Mouse (Mus musculus) forelimb bud, embryonic 11.5 days (tissue): Measurements from ENCODE around the gene Wnt2b.

Experiments
- DNase-seq: peaks from one replicate; pipeline ENCODE4 v3.0.0-alpha.2; 2012; ENCODE audit warnings: low read depth, low spot score

Wnt2b gene

DNA sequence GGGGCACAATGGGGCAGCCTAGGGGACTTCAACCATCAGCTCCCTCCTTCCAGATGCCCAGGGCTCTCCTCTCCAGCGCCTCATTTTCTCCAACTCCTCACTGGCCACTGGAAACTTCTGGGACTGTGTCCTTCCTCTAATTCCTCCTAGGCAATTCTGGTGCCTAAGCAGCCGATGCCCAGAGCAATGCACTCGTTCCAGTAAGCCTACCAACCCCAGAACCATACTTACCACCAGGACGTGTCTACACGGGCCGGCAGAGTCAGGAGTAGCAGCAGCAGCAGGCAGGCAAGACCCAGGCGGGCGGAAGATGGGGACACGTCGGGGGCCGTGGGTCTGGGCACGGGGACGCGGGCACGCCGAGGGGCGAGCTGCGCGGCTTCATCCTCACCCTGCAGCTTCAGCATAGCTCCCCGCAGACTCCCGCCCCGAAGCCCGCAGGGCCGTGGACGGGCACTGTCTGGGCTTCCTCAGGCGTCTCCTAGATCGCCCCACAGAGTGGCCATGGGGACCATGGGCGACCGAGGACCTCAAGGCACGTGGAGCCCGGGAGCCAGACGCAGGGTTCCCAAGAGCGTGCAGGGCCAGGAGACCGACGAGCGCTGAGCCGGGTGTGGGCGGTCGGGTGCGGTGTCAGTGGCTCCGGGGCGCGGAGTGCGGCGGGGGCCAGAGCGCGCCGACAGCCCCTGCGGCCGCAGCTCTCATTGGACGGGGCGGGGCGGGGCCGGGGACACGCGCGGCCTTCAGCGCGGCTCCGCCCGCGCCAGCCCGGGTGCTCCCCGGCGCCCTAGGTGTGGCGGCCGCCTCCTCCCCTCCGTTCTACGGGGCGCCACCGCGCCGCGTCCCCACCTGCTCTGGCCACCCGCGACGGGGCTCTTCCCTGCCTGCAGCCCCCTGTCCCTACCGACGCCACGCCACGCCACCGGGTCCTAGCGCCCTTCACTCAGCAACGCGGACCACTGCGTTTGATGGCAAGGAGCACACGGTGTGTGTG, at the start of gene Wnt2b:
Gene Wnt2b, minus strand, starts transcription at position 856 of the 994 bp plus-strand sequence.
- no peak for DNase-seq

DNA sequence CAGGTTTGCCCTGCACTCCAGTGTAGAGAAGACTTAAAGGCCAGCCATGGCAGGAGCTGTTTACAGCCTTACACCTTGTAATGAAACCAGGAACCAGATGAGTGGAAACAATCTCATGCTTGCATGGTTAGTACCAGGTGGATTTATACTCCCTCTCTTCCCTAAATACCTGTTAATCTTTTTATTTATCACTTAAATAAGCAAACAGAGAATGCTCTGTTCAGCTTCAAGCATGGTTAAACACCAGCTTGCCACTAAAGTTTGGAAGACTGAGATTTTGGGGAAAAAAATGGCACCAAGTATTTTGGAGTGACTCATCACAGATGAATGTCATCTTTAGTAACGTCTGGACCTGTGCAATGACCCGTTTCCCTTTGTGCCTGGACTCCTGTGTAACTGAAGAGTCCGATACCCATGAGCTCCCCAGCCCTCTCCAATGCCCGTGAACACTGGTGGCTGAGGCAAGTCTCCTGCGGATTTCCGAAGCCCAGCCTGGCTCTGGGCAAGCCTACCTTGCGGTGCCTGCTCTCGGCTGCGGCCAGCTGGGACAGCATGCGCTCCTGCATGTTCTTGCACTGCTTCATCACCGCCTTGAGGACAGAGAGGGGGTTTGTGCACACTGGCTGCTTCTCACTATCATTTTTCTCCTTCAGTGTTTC, 49.1 kb upstream of the Wnt2b start:
- DNase-seq, result no peak

DNA sequence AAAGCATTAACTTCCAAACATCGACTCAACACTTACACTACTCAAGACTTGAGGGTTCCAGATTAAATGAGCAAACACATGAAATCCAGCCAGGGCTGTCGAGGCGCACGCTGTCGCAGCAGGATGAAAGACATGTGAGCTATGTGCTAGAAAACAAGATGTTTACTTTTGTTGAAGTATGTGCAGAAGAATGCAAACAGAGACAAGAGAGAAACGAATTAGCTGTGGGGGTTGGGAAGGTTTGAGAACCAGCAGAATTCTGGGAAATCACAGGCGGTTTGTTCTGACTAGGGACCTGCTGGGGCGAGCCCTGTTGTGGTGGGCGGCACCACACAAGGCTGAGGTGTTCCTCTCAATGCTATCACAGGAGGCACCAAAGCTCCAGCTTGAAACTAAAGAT, 46.3 kb upstream of the Wnt2b start:
- no peak for DNase-seq

DNA sequence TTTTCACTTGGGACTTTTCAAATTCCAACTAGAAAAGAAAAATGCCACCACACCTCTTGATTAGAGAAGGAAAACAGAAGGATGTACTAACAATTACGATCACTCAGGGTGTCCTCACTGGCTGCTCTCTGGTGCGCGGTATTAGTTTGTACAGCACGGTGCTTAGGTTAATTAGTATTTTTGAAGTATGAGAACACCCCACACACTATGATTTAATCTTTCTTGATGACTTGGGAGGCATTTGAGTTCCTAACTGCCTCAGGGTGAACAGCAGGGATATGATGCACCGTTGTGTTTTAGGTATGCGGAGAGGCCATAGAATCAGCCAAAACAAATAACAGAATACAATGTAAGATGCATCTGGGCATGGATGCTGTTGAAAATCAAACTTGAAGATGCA, 44.4 kb upstream of the Wnt2b start:
- DNase-seq, result no peak

DNA sequence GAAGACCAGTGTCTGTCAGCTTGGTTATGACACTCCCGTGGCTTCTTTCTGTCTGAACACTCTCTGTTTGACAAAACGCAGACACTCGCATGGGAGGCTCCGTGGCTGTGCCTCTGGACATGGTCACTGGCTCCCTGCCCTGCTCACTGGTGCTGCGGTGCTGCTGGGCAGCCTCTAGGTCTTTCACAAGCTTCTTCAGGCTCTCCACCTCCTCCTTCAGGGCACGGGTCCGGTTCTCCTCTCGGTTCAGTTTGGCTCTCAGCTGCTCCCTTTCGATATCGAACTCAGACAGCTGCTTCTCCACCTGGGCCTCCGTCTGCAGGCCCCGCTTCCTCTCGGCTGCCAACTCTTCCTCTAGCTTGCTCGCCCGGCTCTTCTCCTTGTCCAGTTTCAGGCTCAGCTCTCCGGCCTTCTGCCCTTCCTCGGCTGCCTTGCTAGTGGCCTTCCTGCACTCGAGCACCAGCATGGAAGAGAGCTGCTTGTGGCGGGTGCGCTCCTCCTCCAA, 43.9 kb upstream of the Wnt2b start:
- no peak for DNase-seq

DNA sequence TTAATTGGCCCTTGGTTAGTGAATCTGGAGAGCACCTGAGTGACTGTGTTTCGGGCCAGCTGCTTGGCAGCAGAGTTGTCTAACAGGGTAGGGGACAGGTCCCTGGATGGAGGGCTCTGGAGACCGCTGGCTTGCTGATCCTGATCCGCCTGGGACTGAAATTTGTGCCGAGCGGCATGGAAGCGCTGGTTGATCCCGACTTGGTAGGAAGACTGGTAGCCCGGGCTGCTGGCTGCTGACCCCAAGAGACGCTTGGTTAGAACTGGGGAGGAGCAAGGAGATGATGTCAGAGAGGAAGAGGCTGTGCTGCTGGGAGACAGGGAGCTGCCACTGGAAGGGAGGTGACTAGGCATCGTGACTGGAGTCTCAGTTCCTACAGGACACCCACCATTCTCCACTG, 43.3 kb upstream of the Wnt2b start:
- DNase-seq, result no peak

DNA sequence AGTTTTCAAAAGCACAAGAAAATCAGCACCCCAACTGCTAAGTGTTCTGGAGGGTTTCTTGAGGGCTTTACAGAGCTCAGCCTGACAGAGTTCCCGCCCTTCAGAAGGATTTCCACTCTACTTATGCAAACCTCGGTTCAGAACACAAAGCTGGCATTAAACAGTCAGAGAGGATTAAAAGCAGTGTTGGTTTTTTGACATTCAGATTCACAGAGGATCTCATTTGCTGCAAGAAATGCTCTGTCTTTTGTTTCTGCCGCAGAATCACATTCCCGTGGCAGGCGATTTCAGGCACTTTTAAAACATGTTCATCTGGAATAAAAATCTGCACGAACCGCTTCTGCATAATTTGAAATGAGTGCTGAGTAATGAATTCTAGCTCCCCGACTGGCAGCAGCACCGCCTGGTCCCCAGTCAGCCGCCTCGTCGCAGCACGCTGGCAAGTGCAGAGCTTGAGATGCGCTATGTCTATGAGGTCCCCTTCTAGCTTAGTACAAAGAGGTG, 42.3 kb upstream of the Wnt2b start:
- DNase-seq, result no peak

DNA sequence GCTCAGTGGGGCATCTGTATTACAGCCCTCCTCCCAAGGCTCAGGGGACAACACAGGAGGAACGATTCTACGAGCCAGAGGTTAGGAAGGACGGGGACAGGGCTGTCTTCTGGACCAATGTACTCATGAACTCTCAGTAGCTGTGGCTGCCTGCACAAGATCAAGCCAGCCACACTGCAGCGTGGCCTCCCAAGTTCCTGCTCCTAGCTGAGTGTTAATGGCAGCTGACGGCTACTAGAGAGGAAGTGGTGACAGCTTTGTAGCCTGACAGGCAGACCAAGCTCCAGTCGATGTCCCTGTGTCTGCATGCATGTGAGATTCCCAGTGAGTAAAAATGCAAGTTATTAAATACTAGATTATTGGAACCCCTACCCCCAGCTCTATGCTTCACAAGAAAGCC, 39.7 kb upstream of the Wnt2b start:
- DNase-seq, result no peak

DNA sequence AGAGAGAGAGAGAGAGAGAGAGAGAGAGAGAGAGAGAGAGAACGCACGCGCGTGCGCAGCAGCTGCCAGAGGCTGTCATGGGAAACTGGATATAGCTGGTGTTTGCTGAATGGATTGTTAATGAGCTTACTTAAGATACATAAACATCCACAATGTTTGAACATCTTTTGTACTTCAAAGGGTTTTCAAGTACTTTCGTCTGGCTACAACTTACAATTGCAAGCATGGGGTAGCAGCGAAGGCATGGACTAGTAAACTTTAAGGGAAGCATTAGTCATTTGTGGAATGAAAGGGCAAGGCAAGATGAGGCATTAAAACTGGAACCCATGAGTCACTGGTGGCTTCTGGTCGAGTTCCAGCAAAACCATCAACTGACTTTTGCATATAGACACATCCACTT, 38.8 kb upstream of the Wnt2b start:
- no peak for DNase-seq

DNA sequence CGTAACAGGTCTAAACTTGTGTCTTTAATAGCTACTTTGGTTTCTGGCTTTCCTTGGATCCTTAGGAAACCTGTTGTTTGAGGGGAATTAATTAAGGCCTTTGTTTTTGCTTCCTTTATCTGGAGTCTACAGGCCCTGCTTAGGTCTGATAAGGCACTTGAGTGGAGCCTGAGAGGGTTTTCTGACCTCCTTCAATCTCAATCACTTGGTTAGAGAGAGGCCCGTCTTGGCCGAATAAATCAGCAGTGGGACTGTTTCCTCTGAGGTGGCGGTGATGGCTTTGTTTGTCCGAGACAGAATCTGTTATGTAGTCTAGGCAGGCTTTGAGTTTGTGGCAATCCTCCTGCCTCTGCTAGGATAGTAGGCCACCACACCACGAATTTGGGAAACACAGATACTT, 35.8 kb upstream of the Wnt2b start:
- DNase-seq, result no peak

DNA sequence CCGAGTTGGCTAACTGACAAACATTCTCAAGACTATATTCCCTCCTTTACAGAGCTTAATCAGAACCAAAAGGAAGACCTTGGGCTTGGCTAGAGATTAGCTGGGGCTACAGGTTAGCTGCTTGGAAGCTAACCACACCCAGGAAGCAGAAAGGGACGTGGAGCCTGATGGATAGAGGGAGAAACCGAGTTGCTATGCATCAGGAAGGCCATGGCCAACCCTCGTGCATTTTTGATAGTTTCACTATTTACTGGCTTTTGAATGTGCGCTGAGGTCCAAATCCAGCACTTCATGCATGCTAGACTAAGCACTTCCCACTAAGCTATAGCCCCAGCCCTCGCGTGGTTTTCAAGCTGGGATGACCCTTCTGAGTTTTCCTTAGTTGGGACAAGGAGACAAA, 34.0 kb upstream of the Wnt2b start:
- no peak for DNase-seq

DNA sequence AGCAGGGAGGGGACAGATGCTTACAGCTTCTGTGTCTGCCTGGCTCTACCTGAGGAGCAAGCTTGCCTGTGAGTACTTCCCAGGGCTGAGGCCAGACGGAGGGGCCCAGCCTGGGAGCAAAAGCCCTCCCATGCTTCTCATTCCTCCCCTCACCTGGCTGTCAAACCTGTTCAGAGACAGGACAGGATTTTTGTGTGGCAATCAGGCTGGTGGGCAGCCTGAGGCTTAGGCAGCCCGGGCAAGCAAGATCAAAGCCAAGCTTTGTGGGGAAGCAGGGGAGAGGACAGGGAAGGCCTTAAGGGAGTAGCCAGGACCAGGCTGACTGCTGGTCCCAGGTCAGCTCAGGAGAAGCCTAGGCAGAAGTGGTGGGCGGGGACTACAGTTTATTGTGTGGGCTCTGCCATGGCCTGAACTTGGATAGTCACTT, 32.7 kb upstream of the Wnt2b start:
- no peak for DNase-seq

DNA sequence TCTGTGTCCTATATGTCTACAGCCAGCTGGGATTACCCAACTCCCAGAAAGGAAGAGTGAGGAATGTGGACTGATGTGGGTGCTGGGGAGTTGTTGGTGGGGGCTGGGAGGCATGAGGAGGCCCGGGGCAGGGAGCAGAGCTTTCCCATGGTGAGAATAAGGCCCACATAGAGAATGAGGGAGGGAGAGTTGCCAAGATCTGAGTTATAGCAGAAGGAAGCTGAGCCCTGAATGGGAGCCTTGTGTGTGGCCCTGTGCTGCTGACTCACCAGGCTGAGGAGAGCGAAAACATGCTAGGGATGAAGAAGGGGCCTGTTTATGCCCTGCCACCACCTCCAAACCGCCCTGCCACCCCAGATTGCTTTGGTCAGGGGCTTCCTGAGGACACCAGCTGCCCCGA, 32.1 kb upstream of the Wnt2b start:
- no peak for DNase-seq

DNA sequence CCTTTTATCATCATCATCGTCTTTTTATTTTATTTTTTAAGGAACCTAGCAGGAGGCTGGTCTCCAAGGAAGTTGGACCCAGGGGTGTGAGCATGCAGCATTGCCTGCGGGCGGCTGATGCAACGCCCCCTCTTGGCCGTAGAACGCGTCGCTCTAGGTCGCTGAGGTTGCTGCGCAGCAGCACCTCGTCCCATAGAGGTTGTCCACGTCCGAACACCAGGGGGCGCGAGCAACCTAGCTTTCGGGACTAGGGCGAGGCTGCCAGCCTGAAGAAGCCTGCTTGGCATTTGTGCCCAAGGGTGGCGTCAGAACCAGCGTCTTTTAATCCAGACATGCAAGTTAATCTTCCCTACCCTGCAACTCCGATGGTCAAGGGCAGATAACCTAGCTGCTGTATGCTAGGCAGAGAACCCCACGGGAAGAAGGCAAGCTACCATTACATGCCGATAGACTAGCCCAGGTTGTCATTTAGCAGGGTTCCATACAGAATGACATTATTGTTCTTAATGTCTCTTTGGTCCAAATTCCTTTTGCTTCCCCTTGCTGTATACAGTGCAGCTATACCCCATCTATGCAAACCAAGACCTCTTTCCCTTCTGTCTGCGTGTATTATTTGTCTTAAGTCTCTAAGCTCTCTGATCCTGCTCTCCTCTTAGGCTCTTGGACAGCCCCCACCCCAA, 31.1 kb upstream of the Wnt2b start:
- DNase-seq, result peak; percentile 87

DNA sequence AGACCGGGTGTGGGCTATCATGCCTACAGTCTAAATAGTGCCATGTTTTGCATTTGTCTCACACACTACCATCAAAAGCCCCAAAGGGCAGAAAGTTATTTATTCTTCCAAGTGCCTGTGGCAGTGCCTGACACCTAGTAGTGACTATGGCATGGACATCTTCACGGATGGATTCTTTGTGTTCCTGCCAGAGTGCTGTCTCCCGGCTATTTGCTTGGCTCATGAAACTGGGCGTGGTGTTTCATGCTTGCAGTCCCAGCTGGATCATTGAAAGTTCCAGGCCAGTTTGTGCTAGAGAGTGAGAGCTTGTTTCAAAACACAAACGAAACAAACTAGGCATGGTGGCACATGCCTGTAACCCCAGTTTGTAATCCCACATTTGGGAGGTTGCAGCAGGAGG, 30.0 kb upstream of the Wnt2b start:
- DNase-seq, result no peak

DNA sequence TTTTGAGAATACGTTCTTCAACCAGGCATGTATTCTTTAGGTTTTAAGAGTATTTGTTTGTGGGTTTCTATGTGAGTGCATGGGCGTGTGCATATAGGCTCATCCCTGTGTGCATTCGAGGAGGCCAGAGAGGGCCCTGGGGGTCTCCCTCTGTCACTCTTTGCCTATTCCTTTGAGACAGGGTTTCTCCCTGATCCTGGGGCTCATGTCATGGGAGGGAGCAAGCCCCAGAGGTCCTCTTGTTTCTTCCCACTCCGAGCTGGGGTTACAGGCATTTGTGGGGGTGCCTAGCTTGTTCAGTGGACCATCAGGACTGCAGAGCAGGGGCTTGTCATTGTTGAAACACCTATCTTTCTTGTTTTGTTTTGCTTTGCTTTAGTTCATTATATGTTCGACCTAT, 26.2 kb upstream of the Wnt2b start:
- no peak for DNase-seq

DNA sequence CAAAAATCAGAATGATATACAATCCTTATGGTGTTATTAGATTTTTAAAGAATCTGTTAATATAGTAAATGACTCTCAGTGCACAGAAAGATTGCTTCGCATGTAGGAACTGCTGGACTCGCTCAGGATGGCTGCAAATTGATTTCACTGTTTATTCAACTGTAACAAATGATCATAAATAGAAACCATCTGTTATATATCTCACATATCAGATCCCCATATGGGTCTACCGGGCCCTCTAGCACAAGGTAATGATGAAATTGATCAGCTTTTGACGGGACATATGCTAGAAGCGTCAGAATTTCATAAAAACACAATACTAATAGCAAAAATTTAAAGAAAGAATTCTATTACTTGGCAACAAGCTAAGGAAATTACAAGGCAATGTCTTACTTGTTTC, 18.0 kb upstream of the Wnt2b start:
- no peak for DNase-seq

DNA sequence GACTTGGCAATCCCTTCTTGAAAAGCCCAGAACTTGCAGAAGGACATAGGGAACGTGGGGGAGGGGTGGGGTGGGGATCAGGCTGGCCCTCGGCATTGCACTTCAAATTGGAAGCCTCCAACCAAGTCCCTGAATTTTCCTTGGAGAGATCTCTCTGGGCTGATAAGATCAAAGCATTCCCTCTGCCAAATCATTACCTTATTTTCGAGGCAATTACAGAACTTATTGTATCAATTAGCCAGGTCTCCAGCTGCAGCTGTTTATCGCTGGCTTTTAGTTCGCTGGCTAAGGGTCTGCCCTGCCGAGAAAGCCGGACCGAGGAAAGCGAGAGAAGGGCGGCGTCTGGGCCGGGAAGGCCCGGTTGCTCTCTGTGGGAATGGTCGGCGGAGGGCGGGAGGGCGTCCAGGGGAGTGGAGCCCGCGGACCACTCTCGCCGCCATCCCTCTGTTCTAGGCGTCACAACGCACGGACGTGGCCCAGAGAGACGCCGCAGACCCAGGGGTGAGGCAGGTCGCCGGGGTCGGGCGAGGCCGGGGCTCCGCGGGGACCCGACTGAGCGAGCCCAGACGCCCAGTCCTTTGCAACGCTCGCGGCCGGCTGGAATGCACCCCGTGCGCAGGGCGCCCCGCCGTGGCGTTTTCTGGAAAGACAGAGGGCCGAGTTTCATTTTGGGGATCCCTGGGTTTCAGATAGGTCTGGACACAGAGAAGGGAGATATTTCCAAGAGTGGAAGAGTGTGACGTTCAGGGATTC, 6.0 kb upstream of the Wnt2b start:
- DNase-seq, result peak; percentile 80

DNA sequence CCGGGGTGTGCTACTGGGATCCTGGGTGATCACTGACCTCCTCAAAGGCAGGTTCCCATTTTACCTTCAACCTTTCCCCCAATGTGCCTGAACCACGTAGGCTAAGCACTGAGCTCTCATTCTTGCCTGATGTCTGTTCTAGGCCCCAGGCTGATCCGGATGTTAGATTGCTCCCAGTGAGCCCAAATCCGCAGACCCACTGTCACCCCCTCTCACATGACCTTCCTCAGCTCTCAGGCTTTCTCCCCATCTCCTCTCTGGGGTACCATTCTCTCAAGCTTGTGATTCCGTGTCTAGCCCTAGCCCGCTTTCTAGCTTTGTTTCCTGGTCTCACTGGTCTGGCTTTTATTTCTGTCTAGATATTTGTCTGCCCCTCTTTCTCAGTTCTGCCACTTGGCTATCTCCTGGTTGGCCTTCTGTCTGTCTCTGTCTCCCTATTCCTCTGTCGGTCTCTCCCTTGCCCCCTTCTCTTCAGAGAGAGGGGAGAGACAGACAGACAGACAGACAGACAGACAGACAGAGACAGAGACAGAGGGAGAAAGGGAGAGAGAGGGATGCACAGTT, 4.4 kb upstream of the Wnt2b start:
- DNase-seq, result no peak

DNA sequence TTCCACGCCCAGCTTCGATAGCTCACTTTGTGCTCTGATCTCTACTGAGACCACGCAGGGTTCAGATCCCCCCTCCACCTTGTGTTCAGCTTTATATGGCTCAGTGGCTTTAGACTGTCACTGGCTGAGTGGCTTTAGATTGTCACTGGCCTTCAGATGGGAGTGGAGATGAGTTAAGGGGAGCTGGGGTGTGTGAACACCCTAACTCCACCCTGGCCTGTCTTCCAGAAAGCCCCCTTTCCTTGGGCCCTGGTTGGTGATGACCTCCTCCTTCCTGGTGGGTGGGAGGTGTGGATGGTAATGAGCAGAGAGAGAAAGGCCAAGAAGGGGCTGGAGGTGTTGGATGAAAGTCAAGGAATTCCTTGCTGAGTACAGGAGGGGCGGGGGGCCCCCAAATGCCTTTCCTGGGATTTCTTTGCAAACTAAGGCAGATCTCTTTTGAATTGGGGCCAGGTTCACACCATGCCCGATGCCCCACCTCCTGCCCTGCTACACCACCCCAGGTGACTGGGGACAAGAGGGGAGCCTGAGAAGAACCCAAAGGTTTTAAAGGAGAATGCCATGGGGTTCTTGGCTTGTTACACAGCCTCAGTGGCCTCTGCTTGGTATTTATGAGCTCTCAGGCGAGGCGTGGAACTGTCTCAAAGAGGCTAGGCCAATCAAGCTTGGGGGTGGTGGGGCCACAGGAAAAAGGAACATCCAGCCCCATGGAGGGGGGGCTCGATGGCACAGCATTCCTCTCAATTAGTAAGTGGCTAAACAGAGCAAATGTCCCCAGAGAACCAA, 3.5 kb upstream of the Wnt2b start:
- DNase-seq, result no peak
